Mouse (Mus musculus) 3134 (cell line): Measurements from ENCODE around the gene Col25a1.

Source experiments
- DNase-seq: peaks from one replicate; pipeline ENCODE4 v3.0.0-alpha.2; 2011; ENCODE audit warnings: low spot score; ENCODE audit not compliant: insufficient read length; ENCODE audit errors: extremely low read depth

Col25a1 gene

GRCm38 (mm10) chr3:130305686-130306085 lies 174.4 kb downstream of the Col25a1 start:
- no peak for DNase-seq

GRCm38 (mm10) chr3:130309277-130309676 lies 178.0 kb downstream of the Col25a1 start:
- no peak for DNase-seq

GRCm38 (mm10) chr3:130310694-130311305 lies 179.5 kb downstream of the Col25a1 start:
- DNase-seq, result no peak

- no peak for DNase-seq
These were observed 181.9 kb downstream of the Col25a1 start for GRCm38 (mm10) chr3:130313246-130313645.

- no peak for DNase-seq
These were observed 196.0 kb downstream of the Col25a1 start for GRCm38 (mm10) chr3:130327039-130328015.

GRCm38 (mm10) chr3:130328909-130329308 lies 197.6 kb downstream of the Col25a1 start:
- DNase-seq, result no peak

GRCm38 (mm10) chr3:130329833-130330555 lies 198.7 kb downstream of the Col25a1 start:
- DNase-seq, result no peak

- DNase-seq, result no peak
These were observed 199.3 kb downstream of the Col25a1 start for GRCm38 (mm10) chr3:130330556-130330950.

- no peak for DNase-seq
These were observed 201.1 kb downstream of the Col25a1 start for GRCm38 (mm10) chr3:130332347-130332913.

GRCm38 (mm10) chr3:130337857-130338256 lies 206.6 kb downstream of the Col25a1 start:
- DNase-seq, result peak; percentile 7

- DNase-seq, result no peak
These were observed 207.1 kb downstream of the Col25a1 start for GRCm38 (mm10) chr3:130338371-130338770.

GRCm38 (mm10) chr3:130350161-130350560 lies 218.9 kb downstream of the Col25a1 start:
- no peak for DNase-seq

- no peak for DNase-seq
These were observed 223.2 kb downstream of the Col25a1 start for GRCm38 (mm10) chr3:130354399-130355039.

GRCm38 (mm10) chr3:130356575-130357173 lies 225.4 kb downstream of the Col25a1 start:
- DNase-seq, result no peak

- no peak for DNase-seq
These were observed 229.5 kb downstream of the Col25a1 start for GRCm38 (mm10) chr3:130360813-130361212.

- no peak for DNase-seq
These were observed 230.6 kb downstream of the Col25a1 start for GRCm38 (mm10) chr3:130361922-130362321.

- no peak for DNase-seq
These were observed 231.6 kb downstream of the Col25a1 start for GRCm38 (mm10) chr3:130362797-130363367.

GRCm38 (mm10) chr3:130366917-130367610 lies 235.8 kb downstream of the Col25a1 start:
- DNase-seq, result no peak

- no peak for DNase-seq
These were observed 237.1 kb downstream of the Col25a1 start for GRCm38 (mm10) chr3:130368352-130368751.
